Mouse (Mus musculus) lung, postnatal 0 days (tissue): ENCODE measurements around the gene Trappc2l.

ENCODE experiments used
- CTCF ChIP-seq: IDR thresholded peaks from 2 replicates; pipeline ENCODE4 v1.5.1; 2016; ENCODE audit warnings: antibody characterized with exemption, mild to moderate bottlenecking
- EP300 ChIP-seq: IDR thresholded peaks from 2 replicates; pipeline ENCODE4 v1.6.1; 2016; ENCODE audit warnings: antibody characterized with exemption, mild to moderate bottlenecking, control low read depth

GRCm38 (mm10) chr8:122604640-122605039, 6.8 kb upstream of the Trappc2l start:
- TF ChIP-seq CTCF (no peak), EP300 (no peak)
